Mouse (Mus musculus) cerebellum, postnatal 4 days (tissue): ENCODE measurements around the gene Pgls.

Experiments used
- DNase-seq, 2 experiments: peaks; one replicate each; pipeline ENCODE4 v3.0.0; 2022; ENCODE audit warnings: low spot score in 2 of 2, mixed read lengths in 1 of 2

Gene Pgls

GRCm38 (mm10) chr8:71569366-71570290, 22.3 kb upstream of the Pgls start:
- DNase-seq = peak; percentile 63 to 86

GRCm38 (mm10) chr8:71570291-71570954, 21.6 kb upstream of the Pgls start:
- DNase-seq = peak in 1 of 2 experiments; percentile 81

GRCm38 (mm10) chr8:71572077-71572476, 19.9 kb upstream of the Pgls start:
- DNase-seq = no peak

GRCm38 (mm10) chr8:71572847-71573633, 18.9 kb upstream of the Pgls start:
- DNase-seq = peak; percentile 68 to 76

DNA sequence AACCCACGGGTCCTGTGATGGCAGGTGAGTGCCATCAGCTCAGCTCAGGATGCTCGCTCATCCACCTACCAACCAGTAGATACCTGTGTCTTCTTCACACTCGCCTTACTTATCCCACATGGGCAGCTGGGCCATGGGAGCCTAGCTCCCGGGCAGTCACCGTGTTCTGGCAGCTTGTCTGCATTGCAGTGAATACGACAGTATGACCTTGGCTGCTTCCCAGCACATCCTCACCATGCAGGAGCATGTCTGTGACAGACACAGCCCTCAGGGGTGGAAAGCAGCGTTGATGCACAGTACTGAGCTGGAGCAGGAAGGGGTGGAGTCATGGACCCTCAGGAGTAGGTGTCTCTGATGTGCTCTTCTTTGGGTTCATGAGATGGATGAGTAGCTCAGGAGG, 17.6 kb upstream of the Pgls start:
- no peak for DNase-seq

- DNase-seq = no peak
Observed at GRCm38 (mm10) chr8:71575020-71575419, 17.0 kb upstream of the Pgls start.

DNA sequence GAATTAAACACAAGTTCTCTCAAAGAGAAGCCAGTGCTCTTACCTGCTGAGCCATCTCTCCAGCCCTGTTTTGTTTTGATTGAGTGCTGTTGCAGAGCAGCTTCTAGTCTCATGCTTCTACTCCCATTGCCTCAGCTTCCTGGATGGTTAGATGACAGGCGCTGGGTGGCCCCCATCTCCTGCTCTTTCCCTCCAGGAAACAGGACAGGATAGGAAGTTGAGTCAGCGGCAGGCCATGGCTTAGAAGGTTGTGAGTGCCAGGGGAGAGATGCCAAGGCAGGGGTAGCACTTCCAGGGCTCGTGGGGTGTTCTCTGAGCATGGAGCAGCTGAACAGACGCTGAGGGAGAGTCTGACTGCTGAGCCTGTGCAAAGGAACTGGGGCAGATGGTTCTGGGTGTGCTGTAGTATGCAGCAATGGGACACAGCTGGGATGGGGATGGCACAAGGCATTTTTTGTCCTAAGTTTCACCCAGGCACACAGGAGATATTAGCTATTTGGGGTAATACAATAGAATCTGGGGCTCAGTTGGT, 14.1 kb upstream of the Pgls start:
- no peak for DNase-seq

DNA sequence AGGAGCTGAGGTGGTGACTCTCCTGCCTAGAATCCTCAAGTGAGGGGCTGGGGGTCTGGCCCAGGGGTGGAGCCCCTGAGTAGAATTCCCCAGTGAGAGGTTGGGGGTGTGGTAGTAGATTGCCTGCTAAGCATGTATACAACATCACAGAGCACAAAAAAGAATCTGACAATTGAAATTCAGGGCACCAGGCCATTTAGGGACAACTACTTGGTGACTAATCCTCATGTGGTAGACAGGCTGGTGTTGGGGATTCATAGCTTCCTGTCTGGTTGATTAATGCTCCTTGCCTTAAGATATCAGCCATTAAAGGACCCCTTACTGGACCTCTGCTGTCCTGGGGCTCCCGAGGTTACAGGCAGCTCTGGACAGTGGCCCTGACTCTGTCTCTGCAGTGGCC, 13.0 kb upstream of the Pgls start:
- DNase-seq = no peak

GRCm38 (mm10) chr8:71579476-71579875, 12.5 kb upstream of the Pgls start:
- DNase-seq = no peak

DNA sequence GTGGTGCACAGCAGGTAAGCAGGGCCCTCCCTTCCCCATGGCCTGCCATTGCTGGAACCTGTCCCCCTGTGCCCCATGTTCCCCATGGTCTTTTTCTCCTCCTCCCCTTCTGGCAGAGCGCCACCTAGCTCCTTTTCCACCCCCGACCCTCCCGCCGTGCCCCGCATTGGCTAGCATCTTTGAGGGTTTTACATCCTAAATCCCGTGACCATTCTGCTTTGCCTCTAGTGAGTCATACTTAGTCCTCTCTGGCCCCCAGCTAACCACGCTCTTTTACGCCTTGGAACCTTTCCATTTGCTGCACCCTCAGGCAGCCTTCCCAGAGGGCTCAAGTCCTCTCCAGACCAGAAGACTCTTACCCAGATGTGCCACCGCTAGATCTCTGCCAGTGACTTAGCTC, 11.8 kb upstream of the Pgls start:
- no peak for DNase-seq

DNA sequence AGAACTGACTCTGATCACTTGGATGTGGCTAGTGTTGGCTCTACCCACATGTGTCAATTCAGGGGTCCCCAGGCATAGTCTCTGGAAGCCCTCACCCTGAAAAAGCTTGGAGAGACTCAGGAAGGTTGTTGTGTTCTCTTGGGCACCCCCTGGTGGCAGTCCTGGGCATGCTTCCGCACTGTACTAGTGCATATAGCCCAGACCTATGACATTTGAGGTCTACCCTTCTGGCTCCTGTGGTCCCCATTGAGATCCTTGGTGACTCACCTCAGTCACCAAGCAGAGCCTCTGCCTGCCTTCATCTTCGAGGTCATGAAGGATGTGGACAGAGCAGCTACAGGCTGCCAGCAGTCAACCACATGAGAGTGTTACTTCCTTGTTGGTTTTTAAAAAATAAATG, 5.1 kb upstream of the Pgls start:
- DNase-seq = peak in 1 of 2 experiments; percentile 59

DNA sequence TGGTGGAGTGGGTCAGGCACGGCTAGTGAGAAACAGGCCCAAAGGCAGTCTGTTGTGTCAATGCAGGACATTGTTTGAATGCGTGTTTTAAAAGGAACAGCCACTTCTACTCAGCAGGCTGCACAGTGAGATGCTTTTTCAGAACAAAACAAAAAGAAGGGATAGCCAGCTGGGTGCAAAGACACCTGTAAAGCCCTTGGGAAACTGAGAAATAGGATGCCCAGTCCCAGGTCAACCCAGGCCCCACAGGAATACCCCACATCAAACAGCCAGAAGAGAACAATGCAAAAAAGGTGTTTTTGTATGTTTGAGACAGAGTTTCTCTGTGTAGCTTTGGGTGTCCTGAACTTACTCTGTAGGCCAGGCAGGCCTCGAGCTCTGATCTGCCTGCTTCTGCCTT, 3.2 kb upstream of the Pgls start:
- no peak for DNase-seq

GRCm38 (mm10) chr8:71591017-71591416, 959 bp upstream of the Pgls start:
- no peak for DNase-seq

DNA sequence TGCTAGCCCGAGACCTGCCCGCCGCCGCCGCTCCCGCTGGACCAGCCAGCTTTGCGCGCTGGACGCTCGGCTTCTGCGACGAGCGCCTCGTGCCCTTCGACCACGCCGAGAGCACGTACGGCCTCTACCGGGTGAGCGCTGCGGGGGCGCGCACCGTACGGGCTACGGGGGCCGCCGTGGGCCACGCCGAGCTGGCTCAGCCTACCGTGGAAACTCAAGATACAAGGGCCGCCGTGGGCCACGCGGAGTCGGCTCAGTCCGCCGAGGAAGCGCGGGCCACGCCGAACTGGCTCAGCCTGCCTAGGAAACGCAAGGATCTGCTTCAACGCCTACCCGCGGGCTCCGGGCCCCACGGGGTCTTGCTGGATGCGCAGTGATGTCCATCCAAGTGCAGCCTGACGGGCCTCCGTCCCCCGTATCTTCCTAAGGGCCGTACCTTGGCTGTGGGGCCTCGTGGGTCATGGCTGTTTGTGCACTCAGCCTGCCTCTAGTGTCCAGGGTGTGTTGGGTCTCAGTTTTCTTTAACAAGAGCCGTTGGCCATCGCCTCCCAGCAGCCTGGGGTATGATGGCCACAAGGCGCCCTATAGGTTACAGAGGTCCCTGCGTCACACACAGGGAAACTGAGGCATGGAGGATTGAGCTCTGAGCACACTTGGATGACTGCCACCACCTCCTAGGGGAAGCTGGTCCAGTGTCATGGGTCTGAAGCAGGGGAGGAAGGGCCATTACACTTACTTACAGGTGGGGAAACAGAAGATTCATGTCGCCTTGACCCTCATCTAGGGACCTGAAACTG, 596 bp downstream of the Pgls start:
- DNase-seq = peak in 1 of 2 experiments; percentile 75

DNA sequence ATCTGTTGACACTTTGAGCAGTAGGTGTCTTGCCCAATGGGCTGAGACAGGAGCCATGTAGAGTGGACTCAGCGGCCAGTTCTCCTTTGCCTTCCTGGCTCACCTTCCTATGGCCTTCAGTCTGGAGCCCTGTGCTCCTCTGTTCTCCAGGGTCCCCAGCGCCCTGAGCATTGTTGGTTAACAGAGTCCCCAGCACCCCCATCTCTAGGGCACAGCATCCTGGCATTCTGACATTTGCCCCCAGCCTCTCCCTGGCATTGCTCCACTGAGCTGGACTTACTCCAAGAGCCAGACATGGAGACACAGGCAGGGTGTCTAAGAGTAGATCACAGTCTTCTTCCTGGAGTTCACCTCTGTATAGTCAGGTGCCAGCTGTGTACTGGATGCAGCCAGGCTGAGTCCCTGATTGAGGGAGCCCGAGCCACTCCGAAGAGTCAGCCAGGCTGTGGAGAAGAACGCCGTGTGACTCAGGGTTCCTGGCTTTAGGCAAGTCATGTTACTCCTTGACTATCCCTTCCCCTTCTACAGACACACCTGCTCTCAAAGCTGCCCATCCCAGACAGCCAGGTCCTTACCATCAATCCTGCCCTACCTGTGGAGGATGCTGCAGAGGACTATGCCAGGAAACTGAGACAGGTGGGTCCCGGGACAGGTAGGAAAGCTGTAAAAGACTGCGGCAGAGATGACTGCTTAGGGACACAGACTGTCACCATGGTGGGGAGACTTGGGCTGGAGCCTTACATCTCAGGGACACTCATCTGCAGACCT, 1.8 kb downstream of the Pgls start:
- DNase-seq = no peak

DNA sequence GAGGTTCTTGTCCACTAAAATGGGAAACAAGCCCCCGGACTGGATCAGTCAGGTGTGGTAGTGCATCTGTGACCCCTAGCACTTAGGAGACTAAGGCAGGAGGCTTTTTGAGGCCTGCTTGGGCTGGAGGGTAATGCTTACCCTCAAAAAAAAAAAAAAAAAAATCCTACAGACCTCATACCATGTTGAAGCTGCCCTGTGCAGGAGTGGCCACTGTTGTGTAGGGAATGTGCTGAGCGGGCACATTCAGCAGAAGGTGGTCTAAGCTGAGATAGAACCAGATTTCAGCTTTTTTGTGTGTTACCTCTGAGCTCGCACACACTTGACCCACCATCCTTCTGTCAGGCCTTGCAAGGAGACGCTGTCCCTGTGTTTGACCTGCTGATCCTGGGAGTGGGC, 2.3 kb downstream of the Pgls start:
- DNase-seq = no peak

DNA sequence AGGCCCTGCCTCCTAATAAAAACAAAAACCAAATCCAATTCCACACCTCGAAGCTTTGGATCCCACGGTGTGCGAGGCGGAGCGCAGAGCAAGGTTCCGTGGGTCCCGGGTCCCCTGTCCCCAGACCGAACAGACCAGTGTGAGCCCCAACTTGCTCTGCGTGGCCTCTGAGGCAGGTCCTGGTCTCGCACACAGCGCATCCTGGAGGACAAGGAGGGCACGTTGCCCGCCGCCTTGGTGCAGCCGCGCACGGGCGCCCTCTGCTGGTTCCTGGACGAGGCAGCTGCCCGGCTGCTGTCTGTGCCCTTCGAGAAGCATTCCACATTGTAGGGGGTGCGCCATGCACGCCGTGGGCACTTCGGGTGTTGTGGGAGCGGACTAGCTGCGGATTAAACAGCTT, 3.9 kb downstream of the Pgls start:
- peak; percentile 89 to 95 for DNase-seq

- no peak for DNase-seq
Observed at GRCm38 (mm10) chr8:71596384-71596783, 4.4 kb downstream of the Pgls start.

- no peak for DNase-seq
Observed at GRCm38 (mm10) chr8:71596798-71597197, 4.8 kb downstream of the Pgls start.

DNA sequence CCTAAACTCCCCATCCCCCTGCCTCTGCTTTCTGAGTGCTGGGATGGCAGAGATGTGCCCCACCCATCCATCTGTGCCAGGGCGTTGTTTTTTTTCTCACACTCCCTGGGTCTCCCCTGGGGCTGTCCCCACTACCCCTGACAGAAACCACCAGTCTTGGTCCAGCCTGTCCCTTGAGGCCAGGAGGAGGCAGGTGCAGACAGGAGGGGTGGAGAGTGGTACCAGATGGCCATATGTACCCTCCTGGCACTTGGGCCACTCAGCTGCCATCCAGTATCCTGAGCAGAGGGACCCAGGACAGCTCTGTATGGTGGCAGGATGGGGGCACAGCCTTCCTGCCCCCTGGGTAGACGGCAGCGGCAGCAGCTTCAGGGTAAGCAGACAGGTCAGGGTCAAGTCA, 5.5 kb downstream of the Pgls start, which contains the start of gene Fam129c:
TSS of gene Fam129c (plus strand) at position 198 of the 400 bp plus-strand sequence.
- DNase-seq = no peak
